Mouse (Mus musculus) cerebellum, adult 11-12 months (tissue): ENCODE measurements around the gene Heatr6.

Source experiments
- DNase-seq: peaks from one replicate; pipeline ENCODE4 v3.0.0; 2022

Gene Heatr6

GRCm38 (mm10) chr11:83754227-83754626, 731 bp downstream of the Heatr6 start:
- no peak for DNase-seq

- no peak for DNase-seq
Measured at GRCm38 (mm10) chr11:83767306-83767705, 13.8 kb downstream of the Heatr6 start.

- no peak for DNase-seq
Measured at GRCm38 (mm10) chr11:83768976-83769375, 15.5 kb downstream of the Heatr6 start.

- DNase-seq: no peak
Measured at GRCm38 (mm10) chr11:83771014-83771413, 17.5 kb downstream of the Heatr6 start.

- no peak for DNase-seq
Measured at GRCm38 (mm10) chr11:83772341-83772740, 18.8 kb downstream of the Heatr6 start.

- no peak for DNase-seq
Measured at GRCm38 (mm10) chr11:83773691-83774090, 20.2 kb downstream of the Heatr6 start.

- DNase-seq: no peak
Measured at GRCm38 (mm10) chr11:83774324-83774723, 20.8 kb downstream of the Heatr6 start.

GRCm38 (mm10) chr11:83776798-83777197, 23.3 kb downstream of the Heatr6 start:
- DNase-seq: no peak

- DNase-seq: no peak
Measured at GRCm38 (mm10) chr11:83783931-83784600, 30.6 kb downstream of the Heatr6 start.

GRCm38 (mm10) chr11:83784661-83785060, 31.2 kb downstream of the Heatr6 start:
- DNase-seq: no peak

GRCm38 (mm10) chr11:83785366-83785765, 31.9 kb downstream of the Heatr6 start:
- no peak for DNase-seq

GRCm38 (mm10) chr11:83786835-83787234, 33.3 kb downstream of the Heatr6 start:
- no peak for DNase-seq

- no peak for DNase-seq
Measured at GRCm38 (mm10) chr11:83787401-83788021, 34.0 kb downstream of the Heatr6 start.

- no peak for DNase-seq
Measured at GRCm38 (mm10) chr11:83788331-83788730, 34.8 kb downstream of the Heatr6 start.

- DNase-seq: no peak
Measured at GRCm38 (mm10) chr11:83789259-83789658, 35.8 kb downstream of the Heatr6 start.

GRCm38 (mm10) chr11:83791133-83791532, 37.6 kb downstream of the Heatr6 start:
- DNase-seq: no peak

- no peak for DNase-seq
Measured at GRCm38 (mm10) chr11:83792316-83792914, 38.9 kb downstream of the Heatr6 start.

- DNase-seq: no peak
Measured at GRCm38 (mm10) chr11:83793264-83793663, 39.8 kb downstream of the Heatr6 start.

- no peak for DNase-seq
Measured at GRCm38 (mm10) chr11:83796112-83796511, 42.6 kb downstream of the Heatr6 start.

GRCm38 (mm10) chr11:83796980-83797608, 43.6 kb downstream of the Heatr6 start:
- no peak for DNase-seq

GRCm38 (mm10) chr11:83799871-83800430, 46.5 kb downstream of the Heatr6 start:
- no peak for DNase-seq

- DNase-seq: no peak
Measured at GRCm38 (mm10) chr11:83802166-83802565, 48.7 kb downstream of the Heatr6 start.

GRCm38 (mm10) chr11:83802581-83802980, 49.1 kb downstream of the Heatr6 start:
- DNase-seq: no peak
